Mouse (Mus musculus): ENCODE data around the gene Rbm19. TPM values are rescaled to one million over a fixed set of nuclear protein-coding genes. Genes with fewer than 3 reads are reported as not detected.

Rbm19 gene
- polyA plus RNA-seq, 1 experiment from 2014 or later: 8.8 TPM

- no peaks in the 10 kb centered on the region for H3K36me3 ChIP-seq (ENCODE audit: control insufficient read depth, insufficient read depth)
- H3K4me1 ChIP-seq (ENCODE audit: control insufficient read depth, low read depth, low read length): peaks cover 21% of the 10 kb centered on the region
- ATAC-seq (ENCODE audit: low read depth): peak; percentile 58
- H3K4me3 ChIP-seq (ENCODE audit: low read depth, low read length): no peak overlapping the region
- no peak overlapping the region for H3K4me2 ChIP-seq (ENCODE audit: low read depth, low read length)
- peak overlapping the region; percentile 41; the same call in 1 of the 2 replicates for H3K27ac ChIP-seq (ENCODE audit: low read length)
- 49% methylated on average over 9 of the region's 9 CpGs for WGBS (ENCODE audit: insufficient replicate concordance)
- no peak overlapping the region for H3K9ac ChIP-seq (ENCODE audit: low read depth, low read length)
- no peaks in the 10 kb centered on the region for H3K9me3 ChIP-seq (replicated peaks; ENCODE audit: control insufficient read depth, low read length)
- no peaks in the 10 kb centered on the region for H3K27me3 ChIP-seq (ENCODE audit: control insufficient read depth, insufficient read depth, low read depth, low read length)
Observed at GRCm38 (mm10) chr5:120165061-120165942, 49.0 kb downstream of the Rbm19 start.

GRCm38 (mm10) chr5:120167787-120168325, 51.6 kb downstream of the Rbm19 start:
- no peak overlapping the region for H3K4me2 ChIP-seq (ENCODE audit: low read depth, low read length)
- ATAC-seq (ENCODE audit: low read depth): no peak
- no peaks in the 10 kb centered on the region for H3K9me3 ChIP-seq (replicated peaks; ENCODE audit: control insufficient read depth, low read length)
- no peaks in the 10 kb centered on the region for H3K36me3 ChIP-seq (ENCODE audit: control insufficient read depth, insufficient read depth)
- H3K9ac ChIP-seq (ENCODE audit: low read depth, low read length): no peak overlapping the region
- WGBS (ENCODE audit: insufficient replicate concordance): 60% methylated on average over 13 of the region's 13 CpGs
- peaks cover 23% of the 10 kb centered on the region for H3K4me1 ChIP-seq (ENCODE audit: control insufficient read depth, low read depth, low read length)
- H3K27ac ChIP-seq (ENCODE audit: low read length): no peak overlapping the region
- H3K4me3 ChIP-seq (ENCODE audit: low read depth, low read length): no peak overlapping the region
- no peaks in the 10 kb centered on the region for H3K27me3 ChIP-seq (ENCODE audit: control insufficient read depth, insufficient read depth, low read depth, low read length)

GRCm38 (mm10) chr5:120171865-120172728, 55.8 kb downstream of the Rbm19 start:
- Histone ChIP-seq H3K36me3 (ENCODE audit: control insufficient read depth, insufficient read depth) (no peaks in the 10 kb centered on the region), H3K4me3 (ENCODE audit: low read depth, low read length) (no peak overlapping the region), H3K27me3 (ENCODE audit: control insufficient read depth, insufficient read depth, low read depth, low read length) (no peaks in the 10 kb centered on the region), H3K27ac (ENCODE audit: low read length) (no peak overlapping the region), H3K4me1 (ENCODE audit: control insufficient read depth, low read depth, low read length) (peaks cover 14% of the 10 kb centered on the region), H3K9ac (ENCODE audit: low read depth, low read length) (no peak overlapping the region), H3K9me3 (replicated peaks; ENCODE audit: control insufficient read depth, low read length) (no peaks in the 10 kb centered on the region), H3K4me2 (ENCODE audit: low read depth, low read length) (no peak overlapping the region)
- ATAC-seq (ENCODE audit: low read depth): no peak
- WGBS (ENCODE audit: insufficient replicate concordance): 32% methylated on average over 18 of the region's 18 CpGs

GRCm38 (mm10) chr5:120172729-120173101, 56.5 kb downstream of the Rbm19 start:
- ATAC-seq (ENCODE audit: low read depth): peak; percentile 78
- 42% methylated on average over 8 of the region's 8 CpGs for WGBS (ENCODE audit: insufficient replicate concordance)

GRCm38 (mm10) chr5:120174317-120174716, 58.1 kb downstream of the Rbm19 start:
- Histone ChIP-seq H3K4me2 (ENCODE audit: low read depth, low read length) (no peak overlapping the region), H3K9ac (ENCODE audit: low read depth, low read length) (no peak overlapping the region), H3K36me3 (ENCODE audit: control insufficient read depth, insufficient read depth) (no peaks in the 10 kb centered on the region), H3K4me3 (ENCODE audit: low read depth, low read length) (no peak overlapping the region), H3K27me3 (ENCODE audit: control insufficient read depth, insufficient read depth, low read depth, low read length) (no peaks in the 10 kb centered on the region), H3K27ac (ENCODE audit: low read length) (no peak overlapping the region), H3K4me1 (ENCODE audit: control insufficient read depth, low read depth, low read length) (peaks cover 14% of the 10 kb centered on the region), H3K9me3 (replicated peaks; ENCODE audit: control insufficient read depth, low read length) (no peaks in the 10 kb centered on the region)
- 52% methylated on average over 7 of the region's 7 CpGs for WGBS (ENCODE audit: insufficient replicate concordance)
- ATAC-seq (ENCODE audit: low read depth): no peak

More at GRCm38 (mm10) chr5:120172729-120173101, 56.5 kb downstream of the Rbm19 start:
- no peaks in the 10 kb centered on the region for H3K27me3 ChIP-seq (ENCODE audit: control insufficient read depth, insufficient read depth, low read depth, low read length)
- no peak overlapping the region for H3K9ac ChIP-seq (ENCODE audit: low read depth, low read length)
- no peaks in the 10 kb centered on the region for H3K9me3 ChIP-seq (replicated peaks; ENCODE audit: control insufficient read depth, low read length)
- H3K4me1 ChIP-seq (ENCODE audit: control insufficient read depth, low read depth, low read length): peaks cover 14% of the 10 kb centered on the region
- no peak overlapping the region for H3K27ac ChIP-seq (ENCODE audit: low read length)
- H3K4me2 ChIP-seq (ENCODE audit: low read depth, low read length): no peak overlapping the region
- H3K4me3 ChIP-seq (ENCODE audit: low read depth, low read length): no peak overlapping the region
- H3K36me3 ChIP-seq (ENCODE audit: control insufficient read depth, insufficient read depth): no peaks in the 10 kb centered on the region

GRCm38 (mm10) chr5:120175217-120175616, 59.0 kb downstream of the Rbm19 start:
- Histone ChIP-seq H3K9ac (ENCODE audit: low read depth, low read length) (no peak overlapping the region), H3K4me1 (ENCODE audit: control insufficient read depth, low read depth, low read length) (peaks cover 14% of the 10 kb centered on the region), H3K36me3 (ENCODE audit: control insufficient read depth, insufficient read depth) (no peaks in the 10 kb centered on the region), H3K27me3 (ENCODE audit: control insufficient read depth, insufficient read depth, low read depth, low read length) (no peaks in the 10 kb centered on the region), H3K9me3 (replicated peaks; ENCODE audit: control insufficient read depth, low read length) (no peaks in the 10 kb centered on the region), H3K4me3 (ENCODE audit: low read depth, low read length) (no peak overlapping the region), H3K27ac (ENCODE audit: low read length) (no peak overlapping the region), H3K4me2 (ENCODE audit: low read depth, low read length) (no peak overlapping the region)
- ATAC-seq (ENCODE audit: low read depth): no peak
- 85% methylated on average over 8 of the region's 8 CpGs for WGBS (ENCODE audit: insufficient replicate concordance)

- ATAC-seq (ENCODE audit: low read depth): no peak
- no peak overlapping the region for H3K9ac ChIP-seq (ENCODE audit: low read depth, low read length)
- no peaks in the 10 kb centered on the region for H3K27me3 ChIP-seq (ENCODE audit: control insufficient read depth, insufficient read depth, low read depth, low read length)
- no peaks in the 10 kb centered on the region for H3K36me3 ChIP-seq (ENCODE audit: control insufficient read depth, insufficient read depth)
- H3K9me3 ChIP-seq (replicated peaks; ENCODE audit: control insufficient read depth, low read length): no peaks in the 10 kb centered on the region
- WGBS (ENCODE audit: insufficient replicate concordance): 75% methylated on average over 13 of the region's 13 CpGs
- H3K4me2 ChIP-seq (ENCODE audit: low read depth, low read length): no peak overlapping the region
- H3K4me1 ChIP-seq (ENCODE audit: control insufficient read depth, low read depth, low read length): peaks cover 14% of the 10 kb centered on the region
- H3K4me3 ChIP-seq (ENCODE audit: low read depth, low read length): no peak overlapping the region
- H3K27ac ChIP-seq (ENCODE audit: low read length): no peak overlapping the region
Observed at GRCm38 (mm10) chr5:120176246-120177065, 60.2 kb downstream of the Rbm19 start.

- no peak for ATAC-seq (ENCODE audit: low read depth)
- H3K27ac ChIP-seq (ENCODE audit: low read length): no peak overlapping the region
- WGBS (ENCODE audit: insufficient replicate concordance): 89% methylated on average over 4 of the region's 4 CpGs
- no peaks in the 10 kb centered on the region for H3K27me3 ChIP-seq (ENCODE audit: control insufficient read depth, insufficient read depth, low read depth, low read length)
- peaks cover 11% of the 10 kb centered on the region for H3K4me1 ChIP-seq (ENCODE audit: control insufficient read depth, low read depth, low read length)
- H3K4me3 ChIP-seq (ENCODE audit: low read depth, low read length): no peak overlapping the region
- no peak overlapping the region for H3K9ac ChIP-seq (ENCODE audit: low read depth, low read length)
- no peaks in the 10 kb centered on the region for H3K36me3 ChIP-seq (ENCODE audit: control insufficient read depth, insufficient read depth)
- H3K9me3 ChIP-seq (replicated peaks; ENCODE audit: control insufficient read depth, low read length): no peaks in the 10 kb centered on the region
- H3K4me2 ChIP-seq (ENCODE audit: low read depth, low read length): no peak overlapping the region
Observed at GRCm38 (mm10) chr5:120177066-120177340, 60.7 kb downstream of the Rbm19 start.

All from liver, embryonic 16.5 days (tissue).